Mouse (Mus musculus): ENCODE results near the gene Phc2. TPM values are rescaled to one million over a fixed set of nuclear protein-coding genes. Genes with fewer than 3 reads are reported as not detected.

Gene Phc2
- polyA plus RNA-seq, 1 experiment, result 104 TPM

DNA sequence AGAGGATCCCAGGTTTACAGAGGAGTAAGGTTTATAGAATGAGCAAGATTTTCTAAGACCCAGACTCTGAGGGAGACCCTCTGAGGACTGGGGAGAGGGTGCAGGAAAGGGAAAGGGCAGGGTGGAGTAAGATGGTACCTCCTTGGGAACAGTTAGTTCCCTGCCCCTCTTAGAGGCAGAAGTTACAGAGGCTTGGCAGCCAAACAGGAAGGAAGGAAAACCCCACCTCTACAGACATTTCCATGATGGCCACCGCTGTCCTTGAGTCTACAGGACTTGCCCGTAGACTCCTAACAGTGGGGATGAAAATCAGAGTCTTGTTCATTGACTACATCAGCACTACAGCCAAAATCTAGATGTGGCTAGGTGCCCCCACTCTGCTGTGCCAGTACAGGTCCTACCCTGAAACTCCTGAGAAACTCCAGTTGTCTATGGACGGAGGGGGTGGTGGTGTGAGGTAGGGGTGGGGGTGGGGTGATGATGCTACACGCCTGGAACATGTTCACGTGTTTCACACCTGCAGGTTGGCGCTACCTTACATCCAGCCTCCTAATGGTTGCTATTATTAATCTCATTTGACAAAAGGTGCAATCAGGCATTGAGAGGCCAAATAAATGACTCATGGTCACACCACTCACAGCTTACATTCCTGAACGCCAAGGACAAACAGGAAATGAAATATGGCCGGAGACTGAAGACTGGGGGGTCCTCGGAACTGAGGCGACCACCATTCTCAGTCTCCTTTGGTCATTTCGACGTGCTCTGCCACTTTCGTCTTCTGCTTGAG, 115.3 kb downstream of the Phc2 start:
- no peak for DNase-seq (ENCODE audit: extremely low spot score in 1 of 2, low spot score in 1 of 2)

DNA sequence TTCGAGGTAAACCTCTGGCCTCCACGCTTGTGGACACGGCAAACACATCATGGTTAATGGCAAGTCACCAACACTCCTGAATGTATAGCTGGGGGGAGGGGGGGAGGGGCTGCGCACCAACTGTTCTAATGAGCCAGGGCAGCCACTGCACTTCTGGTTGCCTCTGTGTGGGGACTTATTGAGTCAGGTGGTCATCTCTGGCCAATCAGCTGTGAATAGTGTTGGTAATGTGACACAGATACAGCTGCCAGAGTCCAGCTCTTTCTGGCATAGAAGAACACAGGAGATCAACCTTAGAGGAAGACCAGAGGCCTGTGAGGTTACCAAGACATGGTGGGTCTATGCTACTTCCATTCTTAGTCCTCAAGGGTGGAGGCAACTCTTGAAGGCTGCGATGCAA, 116.2 kb downstream of the Phc2 start:
- DNase-seq (ENCODE audit: extremely low spot score in 1 of 2, low spot score in 1 of 2), result no peak

DNA sequence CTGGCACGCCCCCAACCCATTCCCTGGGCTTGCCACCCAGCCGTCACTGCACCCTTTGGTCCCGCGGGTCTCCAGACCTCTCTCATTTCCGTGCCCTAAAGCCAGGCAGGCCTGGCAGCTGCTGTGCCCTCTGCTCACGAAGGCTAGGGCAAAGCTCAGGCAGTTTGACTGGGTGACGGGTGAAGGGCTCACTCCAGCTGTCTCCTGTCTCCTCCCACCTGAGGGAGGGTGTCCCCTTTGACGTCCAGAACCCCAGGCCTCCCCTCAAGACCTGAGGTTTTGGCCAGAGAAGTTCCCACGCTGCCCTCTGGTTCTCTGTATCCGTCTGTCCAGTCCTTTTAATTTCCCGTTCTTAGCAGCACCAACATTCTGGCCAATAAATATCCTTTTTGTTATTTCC, 119.3 kb downstream of the Phc2 start:
- DNase-seq (ENCODE audit: extremely low spot score in 1 of 2, low spot score in 1 of 2), result no peak

DNA sequence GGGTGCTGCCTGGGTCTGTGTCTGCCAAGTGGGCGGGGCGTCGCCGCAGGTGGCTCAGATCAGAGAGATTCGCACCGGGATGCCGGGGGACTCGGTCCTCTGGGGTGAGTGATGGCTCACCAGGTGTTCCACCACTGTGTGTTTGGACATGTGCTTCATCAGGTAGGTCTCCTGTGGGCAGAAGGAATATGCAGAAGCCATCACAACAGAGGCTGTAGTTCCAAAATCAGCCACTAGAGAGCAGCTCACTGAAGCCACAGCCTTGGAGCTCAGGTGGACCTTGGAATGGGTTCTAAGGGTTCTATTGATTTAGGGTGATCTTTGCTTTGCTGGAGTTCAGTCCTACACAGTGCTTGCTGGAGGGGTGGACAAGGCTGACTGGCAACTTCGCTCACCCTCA, 120.0 kb downstream of the Phc2 start:
- DNase-seq (ENCODE audit: extremely low spot score in 1 of 2, low spot score in 1 of 2), result peak in 1 of 2 experiments; percentile 68

DNA sequence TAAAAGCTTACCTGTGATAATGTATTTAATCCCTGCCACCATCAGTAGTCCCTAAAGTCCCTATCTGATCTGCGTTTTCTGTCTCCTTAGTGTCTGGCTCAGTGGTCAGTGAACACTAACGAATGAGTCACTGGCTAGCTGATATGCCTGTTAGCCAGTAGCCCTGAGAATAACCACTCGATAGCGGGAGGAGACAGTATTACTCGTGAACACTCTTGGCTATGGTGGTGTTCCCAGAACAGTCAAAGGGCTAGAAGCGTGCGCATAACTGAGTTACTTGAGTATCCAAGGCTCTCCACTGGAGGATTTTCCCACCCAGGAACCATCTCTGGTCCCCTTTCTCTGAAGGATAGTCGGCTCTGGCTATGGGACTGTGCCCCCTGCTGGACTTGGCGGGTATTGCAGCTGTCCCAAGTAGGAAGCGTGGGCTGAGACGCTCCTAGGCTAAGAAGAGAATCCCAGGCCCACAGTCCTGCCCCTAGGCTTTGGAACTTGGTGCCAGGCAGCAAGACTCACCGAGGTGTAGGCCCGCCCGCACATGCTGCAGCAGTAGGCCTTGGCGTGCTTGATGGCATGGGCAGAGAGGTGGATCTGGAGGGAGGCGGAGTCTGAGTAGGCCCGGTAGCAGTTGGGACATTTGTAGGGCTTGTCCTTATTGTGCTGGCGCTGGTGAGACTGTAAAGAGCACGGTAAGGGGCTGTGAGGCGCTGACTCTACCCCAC, 122.2 kb downstream of the Phc2 start:
- peak in 1 of 2 experiments; percentile 83 for DNase-seq (ENCODE audit: extremely low spot score in 1 of 2, low spot score in 1 of 2)

DNA sequence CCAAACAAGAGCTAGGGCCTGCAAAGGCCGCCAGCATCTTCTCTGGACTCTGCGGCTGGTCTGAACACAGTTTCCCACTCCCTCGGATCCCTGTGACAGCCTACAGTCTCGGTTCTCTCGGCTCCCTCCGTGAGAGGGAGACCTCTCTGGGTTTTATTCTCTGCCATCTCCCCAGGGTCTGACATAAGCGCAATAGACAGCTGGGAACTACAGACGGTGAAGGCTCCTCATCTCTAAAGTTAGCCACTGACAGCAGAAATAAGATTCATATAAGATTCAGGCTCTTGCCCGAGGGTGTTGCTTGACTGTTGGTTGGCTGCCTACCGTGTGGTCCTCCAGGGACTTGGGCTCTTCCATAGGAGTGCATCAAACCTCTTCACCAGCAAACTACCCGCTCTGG, 123.1 kb downstream of the Phc2 start:
- peak in 1 of 2 experiments; percentile 20 for DNase-seq (ENCODE audit: extremely low spot score in 1 of 2, low spot score in 1 of 2)

DNA sequence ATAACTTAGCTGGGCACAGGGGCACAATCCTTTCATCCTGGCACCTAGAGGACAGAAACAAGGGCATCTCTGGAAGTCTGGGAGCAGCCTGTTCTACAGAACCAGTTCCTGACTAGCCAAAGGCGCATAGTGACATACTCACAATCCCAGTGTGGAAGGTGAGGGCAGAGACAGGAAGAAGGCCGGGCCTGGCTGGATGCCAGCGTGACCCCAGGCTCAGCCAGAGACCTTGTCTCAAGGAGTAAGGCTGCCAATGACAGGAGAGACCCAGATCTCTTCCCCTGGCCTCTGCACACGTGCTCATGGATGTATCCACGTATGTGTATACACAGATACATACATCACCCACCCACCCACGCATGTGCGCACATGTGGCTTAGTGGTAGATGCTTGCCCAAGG, 127.5 kb downstream of the Phc2 start:
- DNase-seq (ENCODE audit: extremely low spot score in 1 of 2, low spot score in 1 of 2), result no peak

DNA sequence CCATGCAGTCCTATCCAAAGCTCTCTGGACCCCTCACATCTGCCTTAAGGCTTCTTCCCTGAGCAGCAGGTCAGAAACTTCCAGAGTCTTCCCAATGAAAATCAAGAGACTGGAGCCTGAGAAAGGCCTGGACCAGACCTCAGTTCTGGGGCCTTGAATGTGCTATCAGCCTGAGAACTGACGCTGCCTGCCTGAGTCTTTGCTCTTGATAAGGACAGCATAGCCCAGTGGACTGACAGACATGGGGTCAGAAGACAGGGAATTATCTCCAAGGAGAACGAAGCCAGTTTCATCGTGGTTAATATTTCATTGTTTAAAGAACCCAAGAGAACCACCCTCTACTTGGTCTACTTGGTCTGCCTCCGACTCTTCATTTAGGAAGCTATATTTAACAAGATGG, 128.1 kb downstream of the Phc2 start:
- DNase-seq (ENCODE audit: extremely low spot score in 1 of 2, low spot score in 1 of 2), result no peak

DNA sequence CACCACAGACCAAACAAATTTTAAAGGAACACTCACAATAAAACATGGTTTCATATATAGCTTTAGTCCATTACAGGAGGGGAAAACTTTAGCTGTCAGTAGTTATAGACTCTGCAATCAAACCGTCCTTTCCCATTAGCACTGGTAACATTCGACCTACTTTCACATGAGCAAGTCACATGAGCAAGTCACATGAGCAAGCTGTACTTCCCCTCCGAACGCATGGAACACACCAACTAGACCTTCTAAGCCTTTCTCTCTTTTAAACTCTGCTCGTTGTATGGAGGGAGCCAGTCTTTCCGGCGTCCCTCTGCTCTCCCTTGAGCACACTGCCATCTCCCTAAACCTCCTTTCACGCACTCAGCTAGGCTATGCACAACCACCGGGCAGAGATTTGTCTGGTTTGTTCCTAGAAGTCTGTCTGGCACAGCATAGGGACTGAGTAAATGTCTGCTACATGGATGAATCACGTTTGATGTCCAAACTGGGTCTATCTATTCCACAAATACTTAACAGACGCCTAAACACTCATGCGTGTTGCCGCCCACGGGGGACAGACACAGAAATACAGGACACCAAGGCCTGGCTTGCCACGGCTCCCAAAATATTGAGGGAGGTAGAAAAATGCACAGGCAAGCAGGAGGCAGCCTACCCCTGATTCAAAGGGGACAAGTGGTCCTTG, 130.6 kb downstream of the Phc2 start:
- DNase-seq (ENCODE audit: extremely low spot score in 1 of 2, low spot score in 1 of 2), result peak in 1 of 2 experiments; percentile 46

DNA sequence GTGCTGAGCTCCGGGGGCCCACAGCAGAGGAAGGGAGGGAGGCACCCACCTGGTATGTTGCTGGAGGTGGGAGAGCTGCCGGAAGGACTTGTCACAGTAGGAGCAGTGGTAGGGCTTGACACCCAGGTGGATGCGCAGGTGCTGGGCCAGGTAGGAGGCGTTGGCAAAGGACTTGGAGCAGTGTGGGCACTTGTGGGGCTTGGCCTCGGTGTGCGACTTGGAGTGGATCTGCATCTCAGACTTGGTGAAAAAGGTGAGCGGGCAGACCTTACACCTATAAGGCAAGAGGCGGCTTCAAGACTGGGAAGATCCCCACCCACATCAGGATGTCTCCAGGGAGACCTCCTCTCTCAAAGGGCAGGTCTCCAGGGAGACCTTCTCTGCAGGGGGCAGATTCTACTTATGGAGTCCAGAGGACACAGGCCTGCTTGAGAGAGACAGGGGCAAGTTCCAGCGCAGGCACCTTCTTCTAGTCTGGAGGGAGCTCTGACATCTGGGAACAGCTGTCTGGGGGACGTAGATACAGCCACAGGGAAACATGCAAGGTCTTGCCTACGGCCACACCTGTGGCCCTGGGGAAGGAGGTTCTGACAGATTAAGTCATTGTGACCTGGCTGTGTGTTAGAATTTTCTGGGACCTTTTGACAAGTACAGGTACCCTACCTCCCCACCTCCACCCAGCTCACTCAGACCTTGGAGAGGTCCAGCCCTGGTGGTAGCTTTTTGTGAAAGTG, 131.6 kb downstream of the Phc2 start:
- DNase-seq (ENCODE audit: extremely low spot score in 1 of 2, low spot score in 1 of 2), result no peak

DNA sequence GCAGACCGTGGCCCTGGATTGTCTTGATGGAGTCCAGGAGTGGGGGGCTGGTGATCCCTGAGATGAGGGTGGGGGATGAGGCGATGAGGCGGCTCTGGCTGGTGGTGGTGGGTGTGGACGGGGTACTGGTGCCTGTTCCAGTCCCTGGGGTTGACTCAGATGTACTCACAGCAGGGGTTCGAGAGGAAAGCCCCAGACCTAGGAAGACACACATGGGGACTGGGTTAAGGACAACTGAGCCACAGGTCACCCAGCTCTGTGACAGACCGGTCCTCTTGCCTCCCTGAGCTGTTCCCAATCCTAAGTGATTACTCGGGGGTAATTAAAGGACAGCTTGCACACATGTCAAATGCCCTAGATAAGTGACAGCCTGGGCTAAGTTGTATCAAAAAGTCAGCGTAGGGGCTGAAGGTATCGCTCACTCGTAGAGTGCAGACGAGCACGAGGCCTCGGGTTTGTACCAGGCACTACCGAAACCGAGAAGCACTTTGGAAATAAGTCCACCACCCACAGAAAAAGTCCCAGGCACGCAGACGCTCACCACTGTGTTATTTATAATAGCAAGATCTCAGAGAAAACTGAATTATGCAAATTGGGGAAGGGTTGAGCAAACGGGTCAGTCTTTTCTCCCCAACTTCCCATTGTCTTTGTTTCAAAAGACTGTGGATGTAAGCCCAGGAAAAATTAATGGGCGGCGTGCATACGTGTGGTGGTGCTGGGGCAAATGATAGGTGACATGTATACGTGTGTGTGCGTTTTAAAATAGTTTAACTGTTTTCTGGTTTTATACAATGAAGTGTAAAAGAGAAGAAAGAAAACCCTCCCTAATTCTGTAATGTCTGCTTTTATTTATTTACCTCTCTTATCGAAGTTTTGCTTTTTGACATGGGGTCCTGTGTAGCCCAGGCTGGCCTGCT, 132.8 kb downstream of the Phc2 start:
- DNase-seq (ENCODE audit: extremely low spot score in 1 of 2, low spot score in 1 of 2), result peak in 1 of 2 experiments; percentile 35

DNA sequence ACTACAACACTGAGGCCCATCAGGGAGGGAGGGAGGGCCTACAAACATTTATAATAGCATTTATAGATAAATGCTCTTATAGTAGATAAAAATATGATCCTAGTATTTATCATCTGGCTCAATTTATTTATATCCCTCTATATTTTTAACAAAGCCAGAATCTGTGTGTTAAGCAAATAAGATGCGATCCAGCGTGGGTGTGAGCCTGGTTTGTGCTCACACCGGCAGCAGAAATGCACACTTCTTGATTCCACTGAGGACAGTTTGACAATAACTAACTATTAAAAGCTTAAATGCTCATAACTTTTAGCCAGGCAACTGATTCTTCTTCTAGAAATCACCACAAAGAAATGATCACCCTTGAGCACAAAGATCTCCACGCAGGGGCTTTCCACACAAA, 133.6 kb downstream of the Phc2 start:
- no peak for DNase-seq (ENCODE audit: extremely low spot score in 1 of 2, low spot score in 1 of 2)

DNA sequence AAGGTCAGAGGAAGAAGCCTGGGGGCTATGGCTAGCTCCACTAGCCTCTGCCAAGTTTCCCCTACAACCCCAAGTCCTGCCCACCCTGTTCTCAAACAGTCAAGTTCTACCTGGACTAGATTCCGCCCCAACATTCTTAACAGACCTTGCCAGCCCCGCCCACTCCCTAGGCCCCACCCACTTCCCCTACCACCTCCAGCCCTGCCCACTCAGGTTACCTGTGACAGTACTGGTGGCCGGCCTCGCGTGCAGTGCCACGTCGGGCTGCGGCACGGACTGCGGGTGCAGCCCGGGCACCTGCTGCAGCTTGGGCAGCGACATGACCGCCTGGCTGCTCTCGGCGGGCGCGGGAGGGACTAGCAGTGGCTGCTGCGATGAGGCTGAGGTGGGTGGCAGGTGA, 135.1 kb downstream of the Phc2 start:
- DNase-seq (ENCODE audit: extremely low spot score in 1 of 2, low spot score in 1 of 2), result no peak

DNA sequence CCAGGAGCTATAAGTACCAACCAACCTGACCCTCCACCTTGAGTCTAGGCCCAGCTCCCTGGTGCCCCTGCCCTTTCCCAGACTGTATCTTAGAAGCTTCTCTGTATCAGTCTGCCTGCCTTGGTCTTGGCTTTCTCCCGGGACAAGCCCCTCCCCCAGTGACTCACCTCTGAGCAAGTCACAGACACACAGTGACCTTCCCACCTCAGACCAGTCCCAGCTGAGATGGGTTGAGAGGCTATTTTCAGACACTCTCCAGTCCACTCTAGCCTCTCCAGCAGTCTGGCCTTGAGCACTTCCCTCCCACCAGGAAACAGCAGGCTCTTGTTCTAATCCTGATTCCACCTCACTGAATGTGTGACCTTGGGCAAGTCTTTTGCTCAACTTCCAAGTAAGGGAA, 139.2 kb downstream of the Phc2 start:
- no peak for DNase-seq (ENCODE audit: extremely low spot score in 1 of 2, low spot score in 1 of 2)

DNA sequence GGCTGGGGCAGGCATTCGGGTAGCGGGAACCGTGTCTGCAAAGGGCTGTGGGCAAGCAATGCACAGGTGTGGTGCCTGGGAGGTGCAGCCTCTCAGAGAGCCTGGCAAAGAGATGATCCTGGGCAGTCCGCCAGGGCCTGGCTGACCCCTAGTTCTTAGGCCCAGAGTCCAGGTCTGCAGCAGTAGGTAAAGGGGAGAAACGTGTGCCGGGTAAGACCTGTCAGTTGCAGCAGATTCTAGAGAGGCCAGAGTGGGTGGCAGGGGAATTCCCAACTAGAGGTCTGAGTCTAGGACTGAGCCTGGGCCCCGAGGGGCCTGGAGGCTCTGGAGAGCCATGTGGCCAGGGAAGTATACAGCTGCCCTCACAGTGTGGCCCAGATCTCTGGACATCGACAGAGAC, 139.7 kb downstream of the Phc2 start:
- no peak for DNase-seq (ENCODE audit: extremely low spot score in 1 of 2, low spot score in 1 of 2)

DNA sequence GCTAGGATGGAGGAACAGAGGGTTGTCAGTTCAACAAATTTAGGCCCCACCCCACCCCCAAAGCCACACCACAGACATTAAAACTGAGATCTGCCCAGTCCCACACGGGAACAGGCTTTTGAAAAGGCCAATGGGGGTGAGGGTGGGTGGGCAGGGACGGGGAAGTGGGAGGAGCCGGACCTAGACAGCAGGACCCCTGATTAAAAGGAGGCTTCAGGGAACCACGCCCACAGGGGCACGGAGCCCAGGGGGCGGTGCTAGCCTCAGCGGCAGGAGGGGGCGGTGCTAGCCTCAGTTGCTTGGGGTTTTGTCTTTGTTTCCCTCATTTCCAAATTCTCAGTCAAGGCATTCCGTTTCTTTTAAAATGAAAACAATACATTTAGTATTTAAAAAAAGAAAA, 141.1 kb downstream of the Phc2 start:
- DNase-seq (ENCODE audit: extremely low spot score in 1 of 2, low spot score in 1 of 2), result no peak

DNA sequence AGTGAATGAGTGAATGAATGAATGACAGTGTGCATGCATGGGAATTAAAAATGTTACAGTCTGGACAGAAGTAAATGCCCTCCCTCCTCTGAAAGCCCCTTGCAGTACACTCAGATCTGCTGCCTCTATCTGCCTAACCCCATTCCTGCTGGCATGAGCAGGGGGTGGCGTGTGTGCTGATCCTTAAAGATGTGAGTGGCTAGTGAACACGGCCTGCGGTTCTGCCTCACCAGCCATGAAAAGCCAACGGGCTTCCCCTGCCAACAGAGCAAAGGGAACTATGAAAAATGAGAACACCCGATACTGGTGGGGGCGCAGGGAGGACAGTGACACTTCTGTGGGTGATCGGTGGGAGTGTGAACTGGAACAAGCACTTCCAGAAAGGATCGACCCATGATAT, 142.3 kb downstream of the Phc2 start:
- no peak for DNase-seq (ENCODE audit: extremely low spot score in 1 of 2, low spot score in 1 of 2)

DNA sequence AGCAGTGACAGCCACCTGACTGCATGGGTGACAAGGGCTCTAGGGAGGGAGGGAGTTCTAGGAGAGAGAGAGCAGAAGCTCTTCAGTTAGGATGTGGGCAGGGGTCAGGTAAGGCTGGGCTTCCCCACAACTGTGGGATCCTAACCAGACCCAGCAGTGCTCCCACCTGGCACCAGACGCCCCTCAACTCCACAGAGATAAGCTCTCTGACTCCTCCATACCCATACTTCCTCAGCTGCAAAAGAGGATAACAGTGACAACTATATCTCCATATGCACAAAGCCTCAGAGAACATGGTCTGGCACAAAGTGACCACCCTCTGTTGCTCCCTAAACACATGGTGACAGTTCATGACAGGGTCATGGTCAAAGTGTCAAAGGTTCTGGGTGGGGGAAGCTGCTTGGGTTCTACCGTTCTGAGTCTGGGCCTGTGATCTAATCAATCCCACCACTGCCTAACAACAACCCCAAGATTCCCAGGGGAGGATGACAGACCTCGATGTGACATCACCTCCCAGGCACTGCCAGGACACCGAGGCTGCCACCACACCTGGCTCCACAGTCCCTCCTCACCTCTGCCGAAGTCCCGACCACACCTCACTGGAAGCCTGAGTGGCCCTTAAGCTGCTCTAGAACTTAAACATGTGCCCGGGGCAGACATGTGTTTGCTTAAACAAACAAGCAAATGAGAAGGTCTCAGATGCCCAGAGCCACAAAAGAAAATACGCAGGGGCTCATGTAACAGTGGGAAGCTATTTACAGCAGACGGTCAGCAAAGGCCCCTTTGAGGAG, 147.4 kb downstream of the Phc2 start:
- DNase-seq (ENCODE audit: extremely low spot score in 1 of 2, low spot score in 1 of 2), result no peak

Measured in frontal cortex, adult 2 months (tissue).